Mouse (Mus musculus) hindbrain, embryonic 10.5 days (tissue): ENCODE measurements at regions not wholly inside any gene's neighbourhood (a gene's known extent, or its start where the extent isn't known, plus 50 kb on each side); places are given as distances from the start of the nearest gene placed in this dataset.

Source experiments
- DNase-seq: peaks from one replicate; pipeline ENCODE4 v3.0.0-alpha.2; 2017; ENCODE audit warnings: low spot score
- H3K27ac ChIP-seq: fragments of 300-500 bp; sonication (generic); 2 replicates; pipeline ENCODE4 v1.5.1; 2016; ENCODE audit warnings: mild to moderate bottlenecking, moderate library complexity
- H3K27me3 ChIP-seq: fragments of 300-500 bp; sonication (generic); 2 replicates; pipeline ENCODE4 v1.6.1; 2016; ENCODE audit warnings: mild to moderate bottlenecking; ENCODE audit not compliant: poor library complexity, insufficient read depth, severe bottlenecking
- H3K36me3 ChIP-seq: fragments of 300-500 bp; sonication (generic); 2 replicates; pipeline ENCODE4 v1.6.1; 2016; ENCODE audit warnings: mild to moderate bottlenecking, moderate library complexity
- H3K4me1 ChIP-seq: fragments of 300-500 bp; sonication (generic); replicated peaks from 2 replicates; pipeline ENCODE4 v1.6.1; 2016; ENCODE audit warnings: mild to moderate bottlenecking
- H3K4me3 ChIP-seq: fragments of 300-500 bp; sonication (generic); 2 replicates; pipeline ENCODE4 v1.5.1; 2016; ENCODE audit warnings: mild to moderate bottlenecking, moderate library complexity
- H3K9me3 ChIP-seq: fragments of 300-500 bp; sonication (generic); 2 replicates; pipeline ENCODE4 v1.6.1; 2016; ENCODE audit warnings: mild to moderate bottlenecking, moderate library complexity
- WGBS: fragments of 180-500 bp; shearing (Covaris S2); methylation state at CpG from one replicate; pipeline ENCODE4 v1.1.7; 2016; 5-methylcytosine and 5-hydroxymethylcytosine counted together

GRCm38 (mm10) chr2:106425451-106425881 is 267.6 kb upstream of the Mpped2 start:
- Histone ChIP-seq H3K36me3 (no peaks in the 10 kb centered on the region), H3K4me1 (0 out of 2 replicates have a peak, but pooled peaks cover 12% of the 10 kb centered on the region), H3K27ac (no peak overlapping the region; the same call in 1 of the 2 replicates), H3K27me3 (peaks cover 9% of the 10 kb centered on the region), H3K4me3 (no peak overlapping the region), H3K9me3 (no peaks in the 10 kb centered on the region)
- no peak for DNase-seq
- 47% methylated on average over 4 of the region's 4 CpGs for WGBS

GRCm38 (mm10) chr2:106426010-106426409 is 267.1 kb upstream of the Mpped2 start:
- WGBS: 90% methylated on average over 1 of the region's 1 CpGs
- 0 out of 2 replicates have a peak, but pooled peaks cover 12% of the 10 kb centered on the region for H3K4me1 ChIP-seq
- no peaks in the 10 kb centered on the region for H3K36me3 ChIP-seq
- DNase-seq: no peak
- H3K27me3 ChIP-seq: peaks cover 9% of the 10 kb centered on the region
- no peaks in the 10 kb centered on the region for H3K9me3 ChIP-seq
- H3K27ac ChIP-seq: no peak overlapping the region
- no peak overlapping the region for H3K4me3 ChIP-seq

- 66% methylated on average over 7 of the region's 7 CpGs for WGBS
- H3K36me3 ChIP-seq: no peaks in the 10 kb centered on the region
- H3K9me3 ChIP-seq: no peaks in the 10 kb centered on the region
- no peak for DNase-seq
- H3K4me3 ChIP-seq: no peak overlapping the region
- H3K27me3 ChIP-seq: peaks cover 20% of the 10 kb centered on the region
- peaks cover 20% of the 10 kb centered on the region; the same call in 1 of the 2 replicates for H3K4me1 ChIP-seq
- H3K27ac ChIP-seq: no peak overlapping the region
These were observed 265.8 kb upstream of the Mpped2 start for GRCm38 (mm10) chr2:106427237-106427636.

- Histone ChIP-seq H3K27ac (no peak overlapping the region), H3K4me3 (no peak overlapping the region), H3K4me1 (peaks cover 20% of the 10 kb centered on the region; the same call in 1 of the 2 replicates), H3K9me3 (no peaks in the 10 kb centered on the region), H3K36me3 (no peaks in the 10 kb centered on the region), H3K27me3 (peaks cover 36% of the 10 kb centered on the region)
- DNase-seq: no peak
- 71% methylated on average over 11 of the region's 11 CpGs for WGBS
These were observed 264.2 kb upstream of the Mpped2 start for GRCm38 (mm10) chr2:106428909-106429308.

- peak overlapping the region; percentile 29 for H3K4me3 ChIP-seq
- no peak overlapping the region for H3K27ac ChIP-seq
- no peaks in the 10 kb centered on the region for H3K9me3 ChIP-seq
- no peaks in the 10 kb centered on the region for H3K36me3 ChIP-seq
- H3K4me1 ChIP-seq: peaks cover 19% of the 10 kb centered on the region
- WGBS: 32% methylated on average over 8 of the region's 8 CpGs
- DNase-seq: peak; percentile 69
- peaks cover 55% of the 10 kb centered on the region for H3K27me3 ChIP-seq
These were observed 261.9 kb upstream of the Mpped2 start for GRCm38 (mm10) chr2:106431141-106431540.

GRCm38 (mm10) chr2:106431637-106432199 is 261.4 kb upstream of the Mpped2 start:
- no peaks in the 10 kb centered on the region for H3K9me3 ChIP-seq
- H3K4me3 ChIP-seq: peak overlapping the region; percentile 29
- peaks cover 57% of the 10 kb centered on the region for H3K27me3 ChIP-seq
- no peak for DNase-seq
- 15% methylated on average over 9 of the region's 9 CpGs for WGBS
- H3K4me1 ChIP-seq: peaks cover 24% of the 10 kb centered on the region
- H3K36me3 ChIP-seq: no peaks in the 10 kb centered on the region
- H3K27ac ChIP-seq: no peak overlapping the region

GRCm38 (mm10) chr2:106436136-106436535 is 256.9 kb upstream of the Mpped2 start:
- H3K36me3 ChIP-seq: no peaks in the 10 kb centered on the region
- no peak overlapping the region for H3K4me3 ChIP-seq
- WGBS: 17% methylated on average over 2 of the region's 2 CpGs
- H3K27me3 ChIP-seq: peaks cover 73% of the 10 kb centered on the region
- no peaks in the 10 kb centered on the region for H3K9me3 ChIP-seq
- DNase-seq: peak; percentile 78
- peaks cover 20% of the 10 kb centered on the region for H3K4me1 ChIP-seq
- no peak overlapping the region for H3K27ac ChIP-seq

GRCm38 (mm10) chr2:106454310-106454974 is 238.6 kb upstream of the Mpped2 start:
- H3K9me3 ChIP-seq: no peaks in the 10 kb centered on the region
- H3K36me3 ChIP-seq: no peaks in the 10 kb centered on the region
- DNase-seq: no peak
- 78% methylated on average over 7 of the region's 7 CpGs for WGBS
- no peak overlapping the region for H3K27ac ChIP-seq
- H3K4me3 ChIP-seq: no peak overlapping the region
- H3K27me3 ChIP-seq: no peaks in the 10 kb centered on the region
- no peaks in the 10 kb centered on the region for H3K4me1 ChIP-seq

- no peak for DNase-seq
- Histone ChIP-seq H3K9me3 (no peaks in the 10 kb centered on the region), H3K4me1 (no peaks in the 10 kb centered on the region), H3K27me3 (no peaks in the 10 kb centered on the region), H3K27ac (no peak overlapping the region), H3K4me3 (no peak overlapping the region), H3K36me3 (no peaks in the 10 kb centered on the region)
- 90% methylated on average over 4 of the region's 4 CpGs for WGBS
These were observed 238.0 kb upstream of the Mpped2 start for GRCm38 (mm10) chr2:106455039-106455438.

GRCm38 (mm10) chr2:106455972-106456371 is 237.1 kb upstream of the Mpped2 start:
- no peaks in the 10 kb centered on the region for H3K9me3 ChIP-seq
- H3K4me3 ChIP-seq: no peak overlapping the region
- H3K27me3 ChIP-seq: no peaks in the 10 kb centered on the region
- 0 out of 2 replicates have a peak, but pooled peaks cover 2% of the 10 kb centered on the region for H3K4me1 ChIP-seq
- H3K27ac ChIP-seq: no peak overlapping the region
- DNase-seq: no peak
- H3K36me3 ChIP-seq: no peaks in the 10 kb centered on the region
- 84% methylated on average over 3 of the region's 3 CpGs for WGBS

GRCm38 (mm10) chr2:106458003-106458402 is 235.1 kb upstream of the Mpped2 start:
- no peak for DNase-seq
- 51% methylated on average over 5 of the region's 5 CpGs for WGBS
- Histone ChIP-seq H3K27ac (no peak overlapping the region), H3K36me3 (no peaks in the 10 kb centered on the region), H3K4me1 (peaks cover 10% of the 10 kb centered on the region; the same call in 1 of the 2 replicates), H3K4me3 (no peak overlapping the region), H3K9me3 (no peaks in the 10 kb centered on the region), H3K27me3 (no peaks in the 10 kb centered on the region; the same call in 1 of the 2 replicates)

GRCm38 (mm10) chr2:106461021-106461420 is 232.0 kb upstream of the Mpped2 start:
- 67% methylated on average over 8 of the region's 8 CpGs for WGBS
- Histone ChIP-seq H3K27me3 (no peaks in the 10 kb centered on the region; the same call in 1 of the 2 replicates), H3K36me3 (no peaks in the 10 kb centered on the region), H3K4me3 (no peak overlapping the region), H3K4me1 (peaks cover 10% of the 10 kb centered on the region; the same call in 1 of the 2 replicates), H3K27ac (no peak overlapping the region), H3K9me3 (no peaks in the 10 kb centered on the region)
- DNase-seq: no peak

GRCm38 (mm10) chr2:106461490-106461889 is 231.6 kb upstream of the Mpped2 start:
- DNase-seq: no peak
- no peaks in the 10 kb centered on the region for H3K9me3 ChIP-seq
- no peak overlapping the region for H3K27ac ChIP-seq
- H3K4me3 ChIP-seq: no peak overlapping the region
- H3K27me3 ChIP-seq: no peaks in the 10 kb centered on the region; the same call in 1 of the 2 replicates
- WGBS: 84% methylated on average over 7 of the region's 7 CpGs
- no peaks in the 10 kb centered on the region for H3K36me3 ChIP-seq
- H3K4me1 ChIP-seq: peaks cover 10% of the 10 kb centered on the region; the same call in 1 of the 2 replicates
